Mouse (Mus musculus) forebrain, embryonic 16.5 days (tissue): ENCODE results near the gene Raph1. TPM values are rescaled to one million over a fixed set of nuclear protein-coding genes. Genes with fewer than 3 reads are reported as not detected.

Experiments used
- ATAC-seq: fragments of 200-750 bp; cut with Nextera tagmentation; 2 replicates; pipeline ENCODE4 v1.8.0; 2017; ENCODE audit warnings: mild to moderate bottlenecking, moderate library complexity
- H3K27ac ChIP-seq: fragments of 300-500 bp; sonication (generic); 2 replicates; pipeline ENCODE4 v1.5.1; 2014; ENCODE audit warnings: low read length, control low read depth
- H3K27me3 ChIP-seq: fragments of 300-500 bp; sonication (generic); replicated peaks from 2 replicates; pipeline ENCODE4 v1.6.1; 2014; ENCODE audit warnings: low read length; ENCODE audit not compliant: control insufficient read depth, insufficient read depth
- H3K36me3 ChIP-seq: fragments of 300-500 bp; sonication (generic); 2 replicates; pipeline ENCODE4 v1.6.1; 2014; ENCODE audit not compliant: control insufficient read depth, insufficient read depth
- H3K4me1 ChIP-seq: fragments of 300-500 bp; sonication (generic); replicated peaks from 2 replicates; pipeline ENCODE4 v1.6.1; 2014; ENCODE audit warnings: low read length; ENCODE audit not compliant: control insufficient read depth, insufficient read depth
- H3K4me2 ChIP-seq: fragments of 300-500 bp; sonication (generic); 2 replicates; pipeline ENCODE4 v1.6.1; 2014; ENCODE audit warnings: mild to moderate bottlenecking, low read length, control low read depth
- H3K4me3 ChIP-seq: fragments of 300-500 bp; sonication (generic); replicated peaks from 2 replicates; pipeline ENCODE4 v1.5.1; 2014; ENCODE audit warnings: mild to moderate bottlenecking, low read length, control low read depth
- H3K9ac ChIP-seq: fragments of 300-500 bp; sonication (generic); replicated peaks from 2 replicates; pipeline ENCODE4 v1.6.1; 2014; ENCODE audit warnings: low read depth, low read length, control low read depth
- H3K9me3 ChIP-seq: fragments of 300-500 bp; sonication (generic); 2 replicates; pipeline ENCODE4 v1.6.1; 2016; ENCODE audit warnings: low read length; ENCODE audit not compliant: control insufficient read depth
- WGBS: fragments of 180-500 bp; shearing (Covaris S2); extraction: QIAGEN DNeasy Blood & Tissue Kit; methylation state at CpG from one replicate; pipeline ENCODE4 v1.1.7; 2014; 5-methylcytosine and 5-hydroxymethylcytosine counted together
- polyA plus RNA-seq: library from polyadenylated mRNA; unstranded; fragments of >200 nt; fragmentation: Nextera tagmentation; extraction: Ambion mirVana; gene quantifications from 2 replicates; pipeline ENCODE4 v1.2.1, GENCODE M21; 2015

Raph1 gene
- polyA plus RNA-seq, 1 experiment from 2014 or later, result 21.8 TPM

DNA sequence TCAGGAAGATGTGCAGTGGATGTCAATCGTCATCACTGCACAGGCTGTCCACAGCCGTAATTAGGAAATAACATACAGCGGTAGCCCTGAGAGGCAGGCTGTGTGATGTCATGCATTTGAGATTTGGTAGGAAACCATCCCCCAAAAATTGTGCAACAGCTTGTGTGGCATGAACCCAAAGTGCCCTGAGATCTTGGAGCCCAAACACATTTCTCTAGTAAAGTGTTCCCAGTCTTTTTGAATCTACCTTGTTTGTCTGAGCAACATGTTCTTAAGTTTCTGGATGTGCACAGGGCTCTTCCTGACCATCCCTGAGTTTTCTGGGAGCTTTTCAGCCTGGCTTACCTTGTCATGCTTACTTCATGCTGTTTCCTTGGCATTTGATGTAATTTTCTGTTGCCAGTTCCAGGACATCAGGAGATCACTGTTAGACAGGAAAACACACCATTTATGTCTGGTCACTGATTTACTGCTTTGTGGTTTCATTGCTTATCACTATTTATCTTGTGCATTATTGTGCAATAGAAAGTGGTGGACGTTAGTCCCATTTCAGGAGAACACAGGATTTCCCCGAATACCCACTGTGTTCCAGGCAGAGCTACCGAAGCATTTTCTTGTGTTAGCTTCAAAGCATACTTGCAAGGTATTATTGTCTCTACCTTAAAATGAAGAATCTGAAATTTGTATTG, 32.3 kb upstream of the Raph1 start:
- Histone ChIP-seq H3K27ac (no peak overlapping the region), H3K4me2 (no peak overlapping the region), H3K9me3 (no peaks in the 10 kb centered on the region), H3K4me3 (no peak overlapping the region), H3K27me3 (no peaks in the 10 kb centered on the region), H3K36me3 (no peaks in the 10 kb centered on the region), H3K9ac (no peak overlapping the region), H3K4me1 (no peaks in the 10 kb centered on the region)
- no peak for ATAC-seq
- WGBS, result 91% methylated on average over 6 of the region's 6 CpGs

DNA sequence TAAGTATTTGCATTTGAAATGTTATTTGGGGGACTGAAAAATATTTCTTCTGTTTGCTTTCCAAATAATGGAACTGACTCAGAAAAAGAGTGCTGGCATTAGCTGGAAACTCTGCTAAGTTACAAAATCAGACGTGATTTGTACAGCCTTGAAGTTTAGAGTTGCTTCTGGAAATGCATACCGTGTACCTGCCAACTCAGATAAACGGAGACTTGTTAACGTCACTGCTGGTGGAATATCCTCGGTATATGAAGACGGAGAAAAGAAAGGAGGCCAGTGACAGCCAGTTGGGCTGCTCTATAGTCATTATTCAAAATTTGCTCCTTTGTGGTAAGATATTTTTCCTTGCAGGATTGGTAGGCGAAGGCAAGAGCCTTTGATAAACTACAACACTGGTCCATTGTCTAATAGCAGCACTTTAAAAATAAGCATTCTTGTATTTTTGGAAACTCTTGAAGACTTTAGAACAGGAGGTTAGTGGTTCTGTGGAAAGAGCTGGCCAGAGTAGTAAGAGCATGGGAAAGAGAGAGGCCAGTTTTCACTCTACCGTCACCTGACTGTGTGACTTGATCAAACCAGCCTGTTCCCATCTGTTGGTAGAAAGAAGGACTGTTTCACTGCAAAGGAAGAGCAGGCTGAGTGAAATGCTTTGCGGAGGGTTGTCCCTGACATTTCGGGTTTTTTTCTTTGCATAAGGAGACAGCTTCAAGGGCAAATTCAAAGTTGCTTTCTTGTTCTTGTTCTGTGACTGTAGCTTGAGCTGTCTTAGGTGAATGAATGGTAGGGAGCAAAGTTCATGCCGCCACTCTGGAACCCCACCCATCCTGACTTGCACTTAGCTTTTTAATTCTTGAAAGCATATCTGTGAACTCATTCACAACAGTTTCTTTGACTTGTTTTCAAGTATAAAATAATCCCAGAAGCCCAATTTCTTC, 29.7 kb upstream of the Raph1 start:
- WGBS, result 66% methylated on average over 11 of the region's 11 CpGs

DNA sequence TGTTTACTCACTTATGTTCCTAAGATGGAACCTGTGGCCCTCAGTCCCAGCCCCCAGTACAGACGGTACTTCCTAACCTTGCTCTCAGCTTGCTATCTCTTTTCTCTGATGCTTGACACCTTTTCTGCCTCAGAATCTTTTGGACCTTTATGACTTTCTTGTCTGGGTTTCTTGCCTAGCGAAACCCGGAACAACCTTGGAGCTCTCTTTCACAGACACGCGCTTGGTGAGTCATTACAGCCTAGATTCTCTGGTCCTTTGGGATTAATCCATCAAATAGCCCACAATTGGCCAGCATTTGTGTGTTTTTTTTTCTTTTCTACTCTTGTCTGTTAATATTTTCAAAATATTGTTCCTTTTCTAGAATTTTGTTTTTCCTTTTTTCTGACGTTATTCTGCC, 26.2 kb upstream of the Raph1 start:
- Histone ChIP-seq H3K27me3 (no peaks in the 10 kb centered on the region), H3K4me2 (no peak overlapping the region), H3K9ac (no peak overlapping the region), H3K4me3 (no peak overlapping the region), H3K36me3 (no peaks in the 10 kb centered on the region), H3K4me1 (no peaks in the 10 kb centered on the region), H3K9me3 (no peaks in the 10 kb centered on the region), H3K27ac (no peak overlapping the region)
- WGBS, result 96% methylated on average over 6 of the region's 6 CpGs
- no peak for ATAC-seq

More for the DNA sequence above, 29.7 kb upstream of the Raph1 start:
- H3K4me3 ChIP-seq, result no peak overlapping the region
- no peak overlapping the region for H3K4me2 ChIP-seq
- H3K4me1 ChIP-seq, result no peaks in the 10 kb centered on the region
- no peak overlapping the region for H3K27ac ChIP-seq
- H3K9ac ChIP-seq, result no peak overlapping the region
- H3K27me3 ChIP-seq, result no peaks in the 10 kb centered on the region
- no peak for ATAC-seq
- H3K36me3 ChIP-seq, result no peaks in the 10 kb centered on the region
- H3K9me3 ChIP-seq, result no peaks in the 10 kb centered on the region

DNA sequence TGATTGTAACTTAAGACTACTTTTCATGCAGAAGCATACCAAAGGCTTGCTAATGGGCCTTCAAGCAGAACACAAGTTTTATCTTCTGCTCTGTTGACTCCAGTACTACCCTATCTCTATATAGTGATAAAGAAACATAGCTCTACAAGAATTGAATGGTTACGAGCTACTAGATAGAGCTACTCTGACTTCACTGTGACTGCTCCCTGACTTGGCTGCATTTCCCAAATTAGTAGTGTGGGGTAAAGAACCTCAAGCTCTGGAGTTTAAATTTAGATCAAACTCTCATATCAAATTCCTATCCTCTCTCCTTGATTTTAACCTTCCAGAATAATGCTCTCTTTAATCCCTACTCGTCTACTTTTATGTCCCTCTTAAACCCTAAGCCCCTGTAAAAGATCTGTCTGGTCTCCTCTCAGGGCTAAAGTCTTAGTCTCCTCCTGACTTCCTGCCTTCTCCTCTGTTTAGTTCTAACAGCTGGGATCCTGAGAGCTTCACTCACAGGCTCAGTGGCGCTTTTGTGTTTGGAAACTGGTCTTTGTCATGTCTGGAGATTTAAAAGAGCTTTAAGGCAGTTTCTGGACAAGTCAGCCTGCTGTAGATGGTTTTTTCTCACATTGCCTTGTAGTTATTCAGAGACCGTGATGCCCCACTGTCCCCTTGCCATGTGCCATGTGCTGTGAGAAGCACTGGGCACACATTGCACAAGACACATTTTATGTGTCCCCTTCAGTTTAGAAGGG, 22.2 kb upstream of the Raph1 start:
- ATAC-seq, result no peak
- no peak overlapping the region for H3K27ac ChIP-seq
- H3K4me3 ChIP-seq, result no peak overlapping the region
- no peaks in the 10 kb centered on the region for H3K36me3 ChIP-seq
- H3K27me3 ChIP-seq, result no peaks in the 10 kb centered on the region
- 63% methylated on average over 4 of the region's 4 CpGs for WGBS
- no peaks in the 10 kb centered on the region for H3K9me3 ChIP-seq
- H3K4me1 ChIP-seq, result no peaks in the 10 kb centered on the region
- no peak overlapping the region for H3K4me2 ChIP-seq
- H3K9ac ChIP-seq, result no peak overlapping the region

DNA sequence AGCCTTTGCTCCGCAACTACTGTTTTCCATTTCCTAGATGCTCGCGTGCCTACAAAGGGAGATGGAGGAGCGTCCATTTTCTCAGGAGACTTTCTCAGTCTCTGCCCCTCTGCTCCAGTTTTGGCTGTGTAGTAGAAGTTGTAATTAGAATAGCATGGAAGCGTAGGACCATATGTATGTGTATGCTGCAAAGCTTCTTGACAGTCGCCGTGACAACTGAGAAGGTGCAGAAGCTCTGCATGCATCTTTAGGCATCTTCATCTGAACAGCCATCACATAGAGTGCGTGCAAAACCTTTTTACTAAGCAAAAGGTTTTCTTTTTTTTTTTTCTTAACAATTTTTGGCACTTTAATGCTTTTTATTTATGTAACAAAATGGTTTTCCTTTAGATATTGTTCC, 14.1 kb upstream of the Raph1 start:
- Histone ChIP-seq H3K9ac (no peak overlapping the region), H3K4me1 (no peaks in the 10 kb centered on the region), H3K36me3 (no peaks in the 10 kb centered on the region), H3K4me3 (no peak overlapping the region), H3K9me3 (no peaks in the 10 kb centered on the region), H3K27ac (no peak overlapping the region), H3K4me2 (no peak overlapping the region), H3K27me3 (no peaks in the 10 kb centered on the region)
- 82% methylated on average over 8 of the region's 8 CpGs for WGBS
- no peak for ATAC-seq

DNA sequence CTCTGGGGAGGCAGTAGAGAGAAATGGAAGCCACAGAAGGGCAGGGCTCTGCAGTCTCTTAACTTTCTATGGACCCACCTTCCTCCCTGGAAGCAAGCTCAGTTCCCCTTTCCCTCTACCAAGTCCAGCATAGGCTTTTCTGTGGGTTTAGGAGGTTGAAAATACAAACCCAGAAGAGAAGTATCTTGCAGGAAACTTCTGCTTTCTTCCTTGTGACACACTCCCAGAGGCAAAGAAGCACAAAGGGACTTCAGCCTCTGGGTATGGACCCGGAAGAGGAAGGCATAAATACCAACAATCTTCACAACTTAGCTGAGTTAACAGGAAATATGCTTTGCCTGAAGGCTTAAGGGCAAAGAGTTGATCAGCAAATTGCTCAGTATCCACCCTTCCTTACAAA, 13.0 kb upstream of the Raph1 start:
- Histone ChIP-seq H3K9me3 (no peaks in the 10 kb centered on the region), H3K27me3 (no peaks in the 10 kb centered on the region), H3K4me1 (no peaks in the 10 kb centered on the region), H3K27ac (no peak overlapping the region), H3K4me3 (no peak overlapping the region), H3K9ac (no peak overlapping the region), H3K36me3 (no peaks in the 10 kb centered on the region), H3K4me2 (no peak overlapping the region)
- whole genome bisulfite sequencing, result 86% methylated on average over 1 of the region's 1 CpGs
- ATAC-seq, result no peak

DNA sequence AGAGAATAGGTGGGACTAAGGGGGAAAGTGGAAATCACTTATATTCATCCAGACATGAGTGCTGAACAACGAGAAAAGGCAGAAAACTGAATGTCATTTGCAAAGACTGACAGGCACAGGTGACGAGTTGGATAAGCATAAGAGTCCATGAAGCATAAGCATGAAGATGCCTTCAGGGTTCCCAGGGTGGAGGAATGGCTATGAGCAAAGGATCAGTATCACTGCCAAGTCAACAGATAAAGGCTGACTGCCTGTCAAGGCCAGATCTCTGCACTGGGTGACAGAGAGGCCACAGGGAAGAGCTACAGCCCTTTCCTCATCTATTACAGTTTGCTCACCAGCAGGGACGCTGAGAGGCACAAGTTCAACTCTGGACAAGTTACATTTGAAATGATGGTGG, 5.8 kb upstream of the Raph1 start:
- Histone ChIP-seq H3K9me3 (no peaks in the 10 kb centered on the region), H3K9ac (no peak overlapping the region), H3K27ac (no peak overlapping the region), H3K27me3 (no peaks in the 10 kb centered on the region), H3K4me1 (no peaks in the 10 kb centered on the region), H3K4me2 (no peak overlapping the region), H3K4me3 (no peak overlapping the region), H3K36me3 (no peaks in the 10 kb centered on the region)
- ATAC-seq, result no peak
- WGBS, result 68% methylated on average over 3 of the region's 3 CpGs

DNA sequence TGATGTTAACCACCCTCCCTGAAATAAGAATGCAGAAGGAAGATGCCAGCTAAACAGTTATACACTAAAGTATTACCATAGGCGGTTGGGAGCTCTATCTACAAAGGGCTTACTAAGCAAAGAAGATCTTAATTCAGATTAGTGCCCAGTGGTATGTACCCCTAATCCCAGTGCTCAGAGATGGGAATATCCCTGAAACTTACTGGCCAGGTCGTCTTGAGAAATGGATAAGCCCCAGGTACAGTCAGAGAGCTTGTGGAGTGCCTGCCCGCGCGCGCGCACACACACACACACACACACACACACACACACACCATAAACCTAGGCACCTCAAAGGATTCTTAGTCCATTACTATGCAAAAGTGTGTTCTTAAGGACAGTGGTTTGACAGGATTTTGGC, 2.8 kb upstream of the Raph1 start:
- Histone ChIP-seq H3K4me3 (no peak overlapping the region), H3K27me3 (no peaks in the 10 kb centered on the region), H3K9ac (no peak overlapping the region), H3K27ac (no peak overlapping the region), H3K4me1 (peaks cover 4% of the 10 kb centered on the region), H3K4me2 (no peak overlapping the region), H3K9me3 (no peaks in the 10 kb centered on the region), H3K36me3 (no peaks in the 10 kb centered on the region)
- ATAC-seq, result no peak
- WGBS, result 92% methylated on average over 7 of the region's 7 CpGs

DNA sequence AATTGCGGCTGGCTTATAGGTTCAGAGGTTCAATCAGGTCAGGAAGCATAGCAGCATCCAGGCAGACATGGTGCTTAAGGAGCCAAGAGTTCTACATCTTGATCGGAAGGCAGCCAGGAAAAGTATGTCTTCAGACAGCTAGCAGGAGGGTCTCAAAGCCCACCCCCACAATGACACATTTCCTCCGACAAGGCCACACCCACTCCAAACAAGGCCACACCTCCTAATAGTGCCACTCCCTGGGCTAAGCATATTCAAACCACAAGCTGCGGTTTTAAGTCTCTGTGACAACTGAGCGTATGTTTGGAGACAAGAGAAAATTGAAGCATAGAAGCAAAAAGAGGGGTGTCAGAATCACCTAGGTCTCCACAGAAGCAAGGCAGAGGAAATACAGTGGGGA, 2.3 kb upstream of the Raph1 start:
- no peak for ATAC-seq
- Histone ChIP-seq H3K4me3 (no peak overlapping the region), H3K9ac (no peak overlapping the region), H3K4me2 (no peak overlapping the region), H3K9me3 (no peaks in the 10 kb centered on the region), H3K36me3 (no peaks in the 10 kb centered on the region), H3K27me3 (no peaks in the 10 kb centered on the region), H3K4me1 (peaks cover 6% of the 10 kb centered on the region), H3K27ac (no peak overlapping the region)
- WGBS, result 62% methylated on average over 5 of the region's 5 CpGs
